Comparison of ENCODE assay signal across 12 mouse cellular contexts in the genomic region with DNA sequence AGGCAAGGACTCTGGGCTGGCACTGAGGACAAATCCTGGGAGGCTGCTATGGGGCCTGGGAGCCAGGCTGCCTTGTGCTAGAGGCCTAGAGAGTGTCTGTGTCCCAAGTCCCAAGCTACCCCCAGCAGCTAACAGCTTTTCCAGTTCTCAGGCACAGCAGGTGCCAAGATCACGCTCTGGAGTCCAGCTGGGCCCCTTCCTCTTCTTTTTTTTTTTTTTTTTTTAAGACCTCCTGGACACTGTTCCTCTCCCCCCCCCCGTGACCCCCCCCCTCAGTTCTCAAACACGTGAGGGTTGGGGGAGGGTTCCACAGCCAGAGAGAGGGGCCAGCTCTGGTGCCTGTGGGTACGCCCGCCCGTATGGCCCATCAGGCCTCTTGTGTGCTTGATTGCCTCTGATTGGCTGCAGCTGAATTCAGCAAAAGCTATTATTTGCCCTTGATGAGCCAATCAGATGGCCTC. TPM values are rescaled to one million over a fixed set of nuclear protein-coding genes. Genes with fewer than 3 reads are reported as not detected.
A peak's percentile ranks its signal among the peaks of the same experiment; 100 is the strongest.
DNase-seq lines count a peak whose midpoint lies in the region; ATAC-seq and TF ChIP-seq lines count a peak whose summit lies in the region.
"Had no signal": no experiment of that assay in that cellular context is flagged by ENCODE, and none has a peak within 500 bp of the region (broad histone marks: within the 10 kb centered on the region; RNA-seq: fewer than 3 reads in every experiment).

No protein-coding gene starts in this region.

- in situ Hi-C loops in ES-E14 (cut with MboI; ENCODE audit: low sequenced_read_pairs in 2 of 2, unreplicated experiment in 2 of 2), result no loop called here

- DNase-seq in ES-E14 (ENCODE audit: low read depth, low spot score) (peak; percentile 30), adipocyte (ENCODE audit: low spot score) (no peak)
- peak; percentile 57 for DNase-seq in embryonic facial prominence, embryonic 10.5 days (ENCODE audit: low spot score)
- DNase-seq in gastrocnemius, adult 18-20 months (ENCODE audit: low spot score), result no peak
- DNase-seq in cerebellum, postnatal 36 days, result no peak
- DNase-seq in gastrocnemius, adult 2 months, result no peak
- DNase-seq: kidney, postnatal 10 days; thymus, postnatal 25 days had no signal

- H3K4me1 ChIP-seq in ES-E14 (ENCODE audit: control insufficient read depth in 2 of 2, insufficient read depth in 2 of 2, low read length in 2 of 2, poor library complexity in 1 of 2), result peaks cover 0 to 10% of the 10 kb centered on the region in 2 experiments; a peak in 2 of 4 replicates
- peaks cover 39% of the 10 kb centered on the region for H3K4me1 ChIP-seq in embryonic facial prominence, embryonic 10.5 days
- H3K4me1 ChIP-seq in hindbrain, embryonic 12.5 days, result peaks cover 54% of the 10 kb centered on the region
- H3K4me1 ChIP-seq in midbrain, embryonic 15.5 days, result peaks cover 40% of the 10 kb centered on the region

- H3K4me3 ChIP-seq in ES-E14 (ENCODE audit: insufficient read depth in 1 of 2, low read depth in 1 of 2, low read length in 2 of 2, poor library complexity in 1 of 2, severe bottlenecking in 1 of 2), result no peak overlapping the region
- no peak overlapping the region for H3K4me3 ChIP-seq in embryonic facial prominence, embryonic 10.5 days
- H3K4me3 ChIP-seq in hindbrain, embryonic 12.5 days, result no peak overlapping the region
- H3K4me3 ChIP-seq in midbrain, embryonic 15.5 days, result no peak overlapping the region
- H3K4me3 ChIP-seq in gastrocnemius, adult 2 months, result no peak overlapping the region
- H3K4me3 ChIP-seq: lung, embryonic 15.5 days had no signal

- no peak overlapping the region; the same call in 1 of the 2 replicates for H3K9ac ChIP-seq in ES-E14 (ENCODE audit: insufficient read depth, low read depth, low read length, poor library complexity, severe bottlenecking)
- H3K9ac ChIP-seq in hindbrain, embryonic 12.5 days, result no peak overlapping the region
- H3K9ac ChIP-seq in midbrain, embryonic 15.5 days, result no peak overlapping the region
- H3K9ac ChIP-seq: lung, embryonic 15.5 days had no signal

- no peaks in the 10 kb centered on the region for H3K9me3 ChIP-seq in ES-E14 (ENCODE audit: control insufficient read depth, insufficient read depth, low read depth, low read length)
- H3K9me3 ChIP-seq in embryonic facial prominence, embryonic 10.5 days, result no peaks in the 10 kb centered on the region
- H3K9me3 ChIP-seq in hindbrain, embryonic 12.5 days (replicated peaks), result no peaks in the 10 kb centered on the region
- no peaks in the 10 kb centered on the region for H3K9me3 ChIP-seq in midbrain, embryonic 15.5 days
- H3K9me3 ChIP-seq: lung, embryonic 15.5 days had no signal

- no peak overlapping the region for H3K4me2 ChIP-seq in hindbrain, embryonic 12.5 days (replicated peaks)
- H3K4me2 ChIP-seq in midbrain, embryonic 15.5 days, result no peak overlapping the region
- H3K4me2 ChIP-seq: heart, embryonic 11.5 days; lung, embryonic 15.5 days had no signal

- peak; percentile 75 for ATAC-seq in hindbrain, embryonic 12.5 days (ENCODE audit: low FRiP score)
- no peak for ATAC-seq in midbrain, embryonic 15.5 days (replicated peaks)

- intact Hi-C loops in gastrocnemius, adult 2 months (cut with DNase I), result no loop called here

- TF ChIP-seq CTCF in gastrocnemius, adult 2 months (IDR thresholded peaks at IDR 0.05), result no peak

- WGBS in embryonic facial prominence, embryonic 10.5 days, result 15% methylated on average over 4 of the region's 6 CpGs
- WGBS in hindbrain, embryonic 12.5 days, result 4% methylated on average over 4 of the region's 6 CpGs
- 9% methylated on average over 3 of the region's 6 CpGs for WGBS in midbrain, embryonic 15.5 days

- peaks cover 13% of the 10 kb centered on the region; the same call in 1 of the 2 replicates for H3K27me3 ChIP-seq in embryonic facial prominence, embryonic 10.5 days (replicated peaks; ENCODE audit: low read depth, poor library complexity, severe bottlenecking)
- H3K27me3 ChIP-seq in hindbrain, embryonic 12.5 days, result no peaks in the 10 kb centered on the region
- H3K27me3 ChIP-seq in midbrain, embryonic 15.5 days (replicated peaks), result no peaks in the 10 kb centered on the region
- H3K27me3 ChIP-seq: lung, embryonic 15.5 days had no signal

- H3K36me3 ChIP-seq in ES-E14 (ENCODE audit: control insufficient read depth, insufficient read depth, low read length, poor library complexity, severe bottlenecking), result no peaks in the 10 kb centered on the region
- no peaks in the 10 kb centered on the region for H3K36me3 ChIP-seq in embryonic facial prominence, embryonic 10.5 days (replicated peaks)
- no peaks in the 10 kb centered on the region for H3K36me3 ChIP-seq in hindbrain, embryonic 12.5 days
- H3K36me3 ChIP-seq in midbrain, embryonic 15.5 days (replicated peaks), result no peaks in the 10 kb centered on the region
- H3K36me3 ChIP-seq: lung, embryonic 15.5 days had no signal

- no peak overlapping the region for H3K27ac ChIP-seq in ES-E14 (ENCODE audit: insufficient read depth, low read depth, low read length, poor library complexity, severe bottlenecking)
- peak overlapping the region; percentile 57; the same call in 1 of the 2 replicates for H3K27ac ChIP-seq in embryonic facial prominence, embryonic 10.5 days (replicated peaks)
- peak overlapping the region; percentile 73 for H3K27ac ChIP-seq in hindbrain, embryonic 12.5 days
- H3K27ac ChIP-seq in midbrain, embryonic 15.5 days, result peak overlapping the region; percentile 33; the same call in 1 of the 2 replicates
- no peak overlapping the region for H3K27ac ChIP-seq in gastrocnemius, adult 2 months
- H3K27ac ChIP-seq: lung, embryonic 15.5 days had no signal

TF ChIP-seq in ES-E14, 5 proteins besides CTCF, POLR2A, EP300 and RAD21:
- TF ChIP-seq CHD2 (IDR thresholded peaks at IDR 0.05; ENCODE audit: low read depth, low read length) (no peak), ZNF384 (IDR thresholded peaks at IDR 0.05; ENCODE audit: low read depth, low read length) (no peak), ZC3H11A (IDR thresholded peaks at IDR 0.05; ENCODE audit: borderline replicate concordance, low read depth, low read length) (no peak), HCFC1 (IDR thresholded peaks at IDR 0.05; ENCODE audit: borderline replicate concordance, insufficient read depth, low read length) (no peak), MAFK (IDR thresholded peaks at IDR 0.05; ENCODE audit: insufficient read depth, low read depth, low read length) (no peak)

RNA-seq across cellular contexts. Expression of gene Cacna2d2, which starts 45.6 kb away (rescaled TPM):
- total RNA-seq in ES-E14 (2012; rRNA removed), result 0.85 and 2.4 TPM in 2 replicates
- 0.45 and 0.50 TPM in 2 replicates for polyA plus RNA-seq in embryonic facial prominence, embryonic 10.5 days (2016; fragmentation: Nextera tagmentation; extraction: Ambion mirVana)
- 4.6 and 4.7 TPM in 2 replicates for polyA plus RNA-seq in hindbrain, embryonic 12.5 days (2016; fragmentation: Nextera tagmentation; extraction: Ambion mirVana)
- polyA plus RNA-seq in midbrain, embryonic 15.5 days (2015; fragmentation: Nextera tagmentation; extraction: Ambion mirVana), result 10.2 and 10.3 TPM in 2 replicates
- total RNA-seq in gastrocnemius, adult 18-20 months (2021), result under 1 TPM; 0.52 to 0.94 TPM
- under 1 TPM; 0.28 to 0.73 TPM for total RNA-seq in gastrocnemius, adult 2 months (2021)

Comparison
In these comparisons a context has a peak if more than half of its experiments do, and no peak if none do; other contexts are left out.
1. DNase-seq: peak in ES-E14 (single experiment) and embryonic facial prominence, embryonic 10.5 days (single experiment); none in adipocyte (single experiment), gastrocnemius, adult 18-20 months (single experiment), cerebellum, postnatal 36 days (0 of 2) and gastrocnemius, adult 2 months (single experiment).
2. H3K27ac ChIP-seq: peak in embryonic facial prominence, embryonic 10.5 days (single experiment), hindbrain, embryonic 12.5 days (single experiment) and midbrain, embryonic 15.5 days (single experiment); none in ES-E14 (single experiment) and gastrocnemius, adult 2 months (single experiment).